Mouse (Mus musculus): ENCODE results near the gene Dbil5. TPM values are rescaled to one million over a fixed set of nuclear protein-coding genes. Genes with fewer than 3 reads are reported as not detected.
A peak's percentile ranks its signal among the peaks of the same experiment; 100 is the strongest.
"Not testable (repeated sequence)": the region's sequence is repeated elsewhere in the genome, so short reads cannot be mapped to it uniquely, and the experiment has no call there.

Gene Dbil5
- total RNA-seq (2022): 1 to 10 TPM in 2 of 4 experiments, under 1 TPM in 2; 0.70 to 1.3 (median 1.1) TPM

DNA sequence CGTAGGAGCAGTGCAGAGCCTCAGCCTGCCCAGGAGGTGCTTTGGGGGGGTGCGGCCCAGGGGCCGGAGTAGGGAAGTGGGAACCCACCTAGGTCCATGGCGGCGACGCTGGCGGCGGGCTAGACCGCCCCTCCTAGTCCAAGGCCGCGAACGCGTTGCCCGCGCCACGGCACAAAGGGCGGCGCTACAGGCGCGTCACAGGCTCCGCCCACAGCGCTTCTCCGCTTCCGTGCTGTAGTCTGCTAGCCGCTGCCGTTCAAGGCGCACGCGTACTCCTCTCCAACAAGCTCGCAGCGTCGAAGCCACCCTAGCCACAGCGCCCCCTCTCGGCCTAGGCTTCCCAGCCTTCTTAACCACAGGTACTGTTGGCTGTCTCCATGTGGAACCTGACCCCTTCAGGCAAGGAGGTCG, at the start of gene Dbil5, which contains the start of gene Gemin4:
Gene Dbil5, plus strand, starts transcription at position 219 of the 411 bp plus-strand sequence.
Gene Gemin4, minus strand, starts transcription at position 275 of the 411 bp plus-strand sequence.
- DNase-seq (ENCODE audit: low spot score in 2 of 2): peak; percentile 94 to 95

DNA sequence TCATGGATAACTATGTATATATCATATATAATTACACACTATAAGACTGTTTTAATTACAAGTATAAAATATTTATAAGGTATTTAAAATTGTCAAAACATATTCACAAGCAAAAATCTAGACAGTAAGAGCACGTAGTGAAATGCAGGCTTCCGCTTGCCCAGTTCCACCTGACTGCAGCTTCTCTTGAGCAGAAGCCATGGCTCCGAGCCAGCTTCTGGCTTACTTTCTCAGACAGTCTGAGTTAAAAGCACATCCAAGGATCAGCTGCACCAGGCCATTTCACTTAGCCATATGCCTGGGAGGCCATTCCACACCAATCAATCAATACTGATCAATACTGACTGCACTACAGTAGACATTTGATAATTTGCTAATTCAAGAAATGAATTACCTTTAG, 48.4 kb upstream of the Dbil5 start:
- DNase-seq (ENCODE audit: low spot score in 2 of 2): no peak

- DNase-seq (ENCODE audit: low spot score in 2 of 2): no peak
These were observed 47.2 kb upstream of the Dbil5 start for GRCm38 (mm10) chr11:76170207-76170606.

- peak; percentile 43 to 56 for DNase-seq (ENCODE audit: low spot score in 2 of 2)
These were observed 38.5 kb upstream of the Dbil5 start for GRCm38 (mm10) chr11:76178726-76179494.

DNA sequence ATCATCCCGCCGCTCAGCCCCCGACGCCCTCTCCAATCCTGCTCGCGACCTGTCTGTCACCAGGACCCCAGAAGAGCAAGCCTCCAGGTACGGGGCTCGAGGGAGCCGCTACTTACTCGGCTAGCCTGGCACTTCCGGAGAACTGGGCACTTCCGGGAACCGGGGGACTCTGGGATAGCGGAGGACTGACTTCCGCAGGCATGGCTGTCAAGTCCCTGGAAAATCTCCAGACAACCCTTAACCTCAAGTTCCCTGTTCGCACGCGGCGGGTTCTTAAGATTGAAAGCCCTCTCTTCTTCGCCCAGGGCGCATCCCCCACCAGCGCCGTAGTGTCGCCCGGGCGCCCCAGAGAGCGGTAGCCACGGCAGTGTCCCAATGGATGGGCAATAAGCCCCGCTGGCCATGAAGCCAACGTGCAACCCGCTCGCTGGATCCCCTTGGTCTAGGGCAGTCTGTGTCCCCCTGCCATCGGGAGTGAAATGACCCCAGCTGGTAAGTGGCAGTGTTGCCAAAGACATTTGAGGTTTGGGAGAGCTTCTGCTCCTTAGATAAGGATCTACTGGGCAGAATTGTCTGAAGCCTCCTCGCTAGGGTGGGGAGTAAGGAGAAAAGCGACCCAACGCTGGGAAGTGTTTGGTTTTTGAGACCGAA, 37.8 kb upstream of the Dbil5 start, which contains the start of the genes Vps53 and Fam57a:
Gene Vps53, minus strand, starts transcription at position 153 of the 651 bp plus-strand sequence.
Gene Fam57a, plus strand, starts transcription at position 177 of the 651 bp plus-strand sequence.
- peak; percentile 80 to 84 for DNase-seq (ENCODE audit: low spot score in 2 of 2)

DNA sequence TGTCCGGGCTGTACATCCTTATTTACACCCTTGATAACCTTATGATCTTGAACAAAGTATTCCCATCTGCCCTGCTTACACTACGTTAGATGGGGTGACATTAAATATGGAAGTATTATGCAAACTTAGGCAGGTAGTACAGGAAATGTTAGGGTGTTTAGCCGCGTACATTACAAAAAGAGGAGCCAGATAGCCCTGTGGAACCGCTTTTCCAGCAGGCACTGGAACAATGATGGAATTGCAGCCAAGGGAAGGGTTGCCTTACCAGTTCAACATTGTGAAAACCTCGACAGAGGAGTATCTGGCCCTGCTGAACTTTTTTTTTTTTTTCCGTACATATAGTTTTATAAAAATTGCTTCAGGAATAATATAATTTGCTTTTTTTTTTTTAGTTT, 37.3 kb upstream of the Dbil5 start:
- no peak for DNase-seq (ENCODE audit: low spot score in 2 of 2)

GRCm38 (mm10) chr11:76183745-76184144, 33.7 kb upstream of the Dbil5 start:
- DNase-seq (ENCODE audit: low spot score in 2 of 2): no peak

- no peak for DNase-seq (ENCODE audit: low spot score in 2 of 2)
These were observed 30.5 kb upstream of the Dbil5 start for GRCm38 (mm10) chr11:76186908-76187307.

DNA sequence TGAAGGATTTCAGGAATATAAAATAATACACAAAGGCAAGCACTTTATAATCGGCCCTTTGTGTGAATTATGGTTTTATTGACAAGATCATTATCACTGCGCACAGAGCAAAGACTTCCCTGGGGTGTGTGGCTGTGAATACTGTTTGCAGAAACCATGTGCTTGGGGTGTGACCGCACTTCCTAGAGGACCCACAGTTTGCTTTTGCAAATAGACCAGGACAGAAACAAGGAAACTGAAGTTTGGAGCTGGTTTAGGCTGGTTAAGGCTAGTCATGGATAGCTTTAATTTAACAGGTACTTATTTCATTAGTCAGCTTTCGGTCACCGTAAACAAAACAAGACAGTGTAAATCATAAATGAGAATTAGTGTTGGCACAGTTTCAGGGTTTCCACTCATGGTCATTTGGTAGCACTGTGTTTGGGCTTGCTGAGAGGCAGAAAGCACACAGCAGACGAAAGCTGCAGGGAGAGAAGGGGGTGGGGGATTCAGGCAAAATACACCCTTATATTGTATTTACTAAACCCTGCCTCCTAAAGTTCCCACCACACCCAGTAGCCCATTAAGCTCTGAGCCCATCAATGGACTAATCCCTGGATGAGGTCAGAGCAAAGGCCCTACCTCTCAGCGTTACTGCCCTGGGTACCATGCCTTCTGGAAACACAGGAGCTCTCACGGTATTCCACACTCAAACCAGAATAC, 21.0 kb upstream of the Dbil5 start:
- DNase-seq (ENCODE audit: low spot score in 2 of 2): no peak

- no peak for DNase-seq (ENCODE audit: low spot score in 2 of 2)
These were observed 20.4 kb upstream of the Dbil5 start for GRCm38 (mm10) chr11:76196977-76197469.

GRCm38 (mm10) chr11:76201761-76202674, 15.4 kb upstream of the Dbil5 start:
- DNase-seq (ENCODE audit: low spot score in 2 of 2): peak; percentile 74 to 86

DNA sequence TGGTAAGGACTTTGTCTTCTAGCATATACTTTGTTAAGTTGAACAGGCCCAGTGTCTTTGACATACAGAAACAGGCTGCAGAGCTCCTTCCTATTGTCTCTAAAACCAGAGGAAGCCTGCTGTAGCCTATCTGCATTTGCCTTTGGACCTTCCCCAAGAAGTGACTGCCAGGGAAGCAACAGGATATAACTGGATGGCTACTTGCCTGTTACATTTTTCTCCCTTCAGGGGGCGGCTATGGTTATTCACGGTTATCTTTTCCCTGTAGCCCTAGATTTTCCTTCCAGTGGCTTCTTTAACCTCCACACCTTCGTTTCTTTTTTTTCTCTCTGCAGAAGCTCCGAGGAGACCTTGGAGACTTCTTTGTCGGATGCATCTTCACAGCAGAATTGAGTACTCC, 10.6 kb upstream of the Dbil5 start:
- no peak for DNase-seq (ENCODE audit: low spot score in 2 of 2)

- no peak for DNase-seq (ENCODE audit: low spot score in 2 of 2)
These were observed 7.0 kb upstream of the Dbil5 start for GRCm38 (mm10) chr11:76210228-76210985.

DNA sequence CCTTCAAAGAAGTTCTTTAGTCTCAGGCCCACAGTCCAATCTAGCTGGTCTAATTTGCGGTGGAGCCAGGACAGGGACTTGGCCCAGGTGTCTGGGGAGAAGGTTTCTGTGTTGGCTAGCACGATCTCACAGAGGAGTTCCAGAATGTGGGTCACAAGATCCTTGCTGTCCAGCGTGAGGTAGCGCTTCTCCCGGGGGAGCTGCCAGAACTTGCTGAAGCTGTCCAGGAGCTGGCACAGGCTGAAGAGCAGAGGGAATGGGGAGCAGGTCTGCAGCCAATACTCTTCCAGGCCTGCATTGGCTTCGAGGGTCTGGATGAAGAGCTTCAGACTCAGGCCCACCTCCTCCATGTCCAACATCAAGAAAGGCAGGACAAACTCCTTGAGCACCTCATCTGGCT, 5.8 kb upstream of the Dbil5 start:
- DNase-seq (ENCODE audit: low spot score in 2 of 2): not testable (repeated sequence)

GRCm38 (mm10) chr11:76213841-76214240, 3.6 kb upstream of the Dbil5 start:
- no peak for DNase-seq (ENCODE audit: low spot score in 2 of 2)

DNA sequence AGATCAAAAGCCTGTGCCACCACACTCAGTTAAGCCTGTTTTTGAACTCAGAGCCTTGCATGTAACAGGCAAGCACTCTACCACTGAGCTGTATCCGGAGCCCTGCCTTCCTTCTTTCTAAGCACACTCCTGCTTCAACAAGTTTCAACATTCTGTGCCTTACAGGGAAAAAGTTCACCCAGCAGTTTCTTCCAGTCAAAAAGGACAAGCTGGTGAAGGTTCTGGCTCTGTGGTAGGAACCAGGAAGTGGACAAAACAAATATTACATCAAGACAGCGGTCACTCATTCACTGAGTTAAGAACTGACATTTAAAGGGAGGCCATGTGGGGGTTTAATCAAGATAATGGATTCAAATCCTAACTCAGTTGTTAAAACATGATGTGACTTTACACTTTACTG, 2.4 kb upstream of the Dbil5 start:
- no peak for DNase-seq (ENCODE audit: low spot score in 2 of 2)

GRCm38 (mm10) chr11:76216049-76216540, 1.3 kb upstream of the Dbil5 start:
- no peak for DNase-seq (ENCODE audit: low spot score in 2 of 2)

GRCm38 (mm10) chr11:76216681-76217389, 573 bp upstream of the Dbil5 start:
- no peak for DNase-seq (ENCODE audit: low spot score in 2 of 2)

- no peak for DNase-seq (ENCODE audit: low spot score in 2 of 2)
These were observed 7.2 kb downstream of the Dbil5 start for GRCm38 (mm10) chr11:76224631-76225030.
